Mouse (Mus musculus): ENCODE results near the gene Ptchd4.

DNA sequence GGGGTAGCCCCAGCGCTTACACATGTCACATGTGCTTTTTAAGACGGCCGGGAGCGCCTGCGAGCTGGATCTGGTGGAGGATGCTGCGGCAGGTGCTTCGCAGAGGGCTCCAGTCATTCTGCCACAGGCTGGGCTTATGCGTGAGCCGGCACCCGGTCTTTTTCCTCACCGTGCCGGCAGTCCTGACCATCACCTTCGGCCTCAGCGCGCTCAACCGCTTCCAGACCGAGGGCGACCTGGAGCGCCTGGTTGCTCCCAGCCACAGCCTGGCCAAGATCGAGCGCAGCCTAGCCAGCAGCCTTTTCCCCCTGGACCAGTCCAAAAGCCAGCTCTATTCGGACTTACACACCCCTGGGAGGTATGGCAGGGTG lies 850 bp downstream of the Ptchd4 start:
- TF ChIP-seq CTCF (IDR thresholded peaks at IDR 0.05) = no peak
- TF ChIP-seq EP300 (IDR thresholded peaks at IDR 0.05) = no peak
